8 mouse cellular contexts compared by ENCODE assay signal in genomic region chr14:57951089-57951488, GRCm38 (mm10). TPM values are rescaled to one million over a fixed set of nuclear protein-coding genes. Genes with fewer than 3 reads are reported as not detected.
DNase-seq lines count a peak whose midpoint lies in the region; ATAC-seq and TF ChIP-seq lines count a peak whose summit lies in the region.
"Had no signal": no experiment of that assay in that cellular context is flagged by ENCODE, and none has a peak within 500 bp of the region (broad histone marks: within the 10 kb centered on the region; RNA-seq: fewer than 3 reads in every experiment).

No protein-coding gene starts in this region.

- H3K9me3 ChIP-seq in E14TG2a.4 (ENCODE audit: low read length): no peaks in the 10 kb centered on the region
- H3K9me3 ChIP-seq in forebrain, embryonic 15.5 days: no peaks in the 10 kb centered on the region
- H3K9me3 ChIP-seq: midbrain, embryonic 12.5 days had no signal

- peaks cover 21% of the 10 kb centered on the region for H3K36me3 ChIP-seq in E14TG2a.4 (ENCODE audit: insufficient read depth, low read length)
- no peaks in the 10 kb centered on the region for H3K36me3 ChIP-seq in forebrain, embryonic 15.5 days

- WGBS in forebrain, embryonic 15.5 days: 22% methylated on average over 2 of the region's 2 CpGs

- no peak overlapping the region for H3K4me2 ChIP-seq in forebrain, embryonic 15.5 days (replicated peaks)
- H3K4me2 ChIP-seq: midbrain, embryonic 12.5 days had no signal

- TF ChIP-seq CTCF in E14TG2a.4 (conservative IDR thresholded peaks at IDR 0.05; ENCODE audit: low read length): peak; percentile 37

- peak; percentile 38 for DNase-seq in kidney, adult 9 months
- no peak for DNase-seq in kidney, adult 11 months
- peak; percentile 3 to 9 for DNase-seq in B cell, adult 2 months
- peak; percentile 14 for DNase-seq in embryo, embryonic 11.5 days (ENCODE audit: low read depth, low spot score)
- peak; percentile 9 for DNase-seq in lung, postnatal 36 days

- 0 out of 2 replicates have a peak, but pooled peaks cover 5% of the 10 kb centered on the region for H3K4me1 ChIP-seq in E14TG2a.4 (replicated peaks; ENCODE audit: low read depth, low read length)
- H3K4me1 ChIP-seq in forebrain, embryonic 15.5 days: no peaks in the 10 kb centered on the region
- H3K4me1 ChIP-seq: midbrain, embryonic 12.5 days had no signal

- H3K27me3 ChIP-seq in E14TG2a.4 (ENCODE audit: insufficient read depth, low read length): no peaks in the 10 kb centered on the region
- H3K27me3 ChIP-seq in forebrain, embryonic 15.5 days: no peaks in the 10 kb centered on the region
- H3K27me3 ChIP-seq: midbrain, embryonic 12.5 days had no signal

- no peak overlapping the region for H3K27ac ChIP-seq in forebrain, embryonic 15.5 days (replicated peaks)
- H3K27ac ChIP-seq: midbrain, embryonic 12.5 days had no signal

- no peak for ATAC-seq in forebrain, embryonic 15.5 days (replicated peaks)

- H3K4me3 ChIP-seq in E14TG2a.4 (replicated peaks; ENCODE audit: low read length): no peak overlapping the region
- no peak overlapping the region for H3K4me3 ChIP-seq in forebrain, embryonic 15.5 days
- H3K4me3 ChIP-seq: midbrain, embryonic 12.5 days had no signal

- H3K9ac ChIP-seq in forebrain, embryonic 15.5 days (replicated peaks): no peak overlapping the region
- H3K9ac ChIP-seq: midbrain, embryonic 12.5 days had no signal

RNA-seq across cellular contexts. Expression of gene Micu2, which starts 48.0 kb away (rescaled TPM):
- 68.8 and 71.9 TPM in 2 replicates for polyA plus RNA-seq in forebrain, embryonic 15.5 days (2015; fragmentation: Nextera tagmentation; extraction: Ambion mirVana)
